Mouse (Mus musculus) ES-E14 (cell line): ENCODE measurements at regions not wholly inside any gene's neighbourhood (a gene's known extent, or its start where the extent isn't known, plus 50 kb on each side); places are given as distances from the start of the nearest gene placed in this dataset.

Experiments
- DNase-seq: peaks from one replicate; pipeline ENCODE4 v3.0.0-alpha.2; 2013; ENCODE audit warnings: low read depth, low spot score
- H3K27ac ChIP-seq: 2 replicates; pipeline ENCODE4 v1.5.1; 2012; ENCODE audit warnings: low read depth, mild to moderate bottlenecking, low read length, moderate library complexity, mixed read lengths; ENCODE audit not compliant: poor library complexity, insufficient read depth, severe bottlenecking
- H3K36me3 ChIP-seq: 2 replicates; pipeline ENCODE4 v1.6.1; 2012; ENCODE audit warnings: mild to moderate bottlenecking, low read length, moderate library complexity, mixed read lengths; ENCODE audit not compliant: control insufficient read depth, poor library complexity, insufficient read depth, severe bottlenecking
- H3K4me1 ChIP-seq, 2 experiments: fragments of 150-350 bp in 1 of 2; sonication (generic) in 1 of 2; 2 replicates each; pipeline ENCODE4 v1.6.1; 2012; ENCODE audit warnings: low read length in 2 of 2, mild to moderate bottlenecking in 1 of 2, mixed read lengths in 1 of 2; ENCODE audit not compliant: control insufficient read depth in 2 of 2, insufficient read depth in 2 of 2, poor library complexity in 1 of 2
- H3K4me3 ChIP-seq, 2 experiments: fragments of 150-350 bp in 1 of 2; sonication (generic) in 1 of 2; 2 replicates each; pipeline ENCODE4 v1.5.1; 2012; ENCODE audit warnings: low read length in 2 of 2, low read depth in 1 of 2, mild to moderate bottlenecking in 1 of 2, mixed read lengths in 1 of 2; ENCODE audit not compliant: insufficient read depth in 1 of 2, poor library complexity in 1 of 2, severe bottlenecking in 1 of 2
- H3K9ac ChIP-seq: 2 replicates; pipeline ENCODE4 v1.6.1; 2012; ENCODE audit warnings: low read depth, mild to moderate bottlenecking, low read length, mixed read lengths; ENCODE audit not compliant: poor library complexity, insufficient read depth, severe bottlenecking
- H3K9me3 ChIP-seq: fragments of 150-350 bp; sonication (generic); 2 replicates; pipeline ENCODE4 v1.6.1; 2012; ENCODE audit warnings: low read depth, mild to moderate bottlenecking, low read length; ENCODE audit not compliant: control insufficient read depth, insufficient read depth
- CHD2 ChIP-seq: IDR thresholded peaks from 2 replicates; pipeline ENCODE4 v1.6.1; 2014; ENCODE audit warnings: mild to moderate bottlenecking, low read depth, low read length, inconsistent platforms
- HCFC1 ChIP-seq: IDR thresholded peaks from 2 replicates; pipeline ENCODE4 v1.6.1; 2012; ENCODE audit warnings: low read length, inconsistent platforms, borderline replicate concordance; ENCODE audit not compliant: insufficient read depth
- MAFK ChIP-seq: IDR thresholded peaks from 2 replicates; pipeline ENCODE4 v1.6.1; 2014; ENCODE audit warnings: mild to moderate bottlenecking, low read depth, low read length, inconsistent platforms; ENCODE audit not compliant: insufficient read depth
- ZC3H11A ChIP-seq: IDR thresholded peaks from 2 replicates; pipeline ENCODE4 v1.6.1; 2012; ENCODE audit warnings: low read depth, mild to moderate bottlenecking, inconsistent platforms, low read length, borderline replicate concordance
- ZNF384 ChIP-seq: IDR thresholded peaks from 2 replicates; pipeline ENCODE4 v1.6.1; 2012; ENCODE audit warnings: low read depth, low read length, inconsistent platforms
- in situ Hi-C, 2 experiments: fragments of 600-800 bp; cut with MboI; formaldehyde crosslinking; loops; one replicate each; pipeline ENCODE4 v1.15.1; 2025; ENCODE audit warnings: low sequenced_read_pairs in 2 of 2, inconsistent platforms in 1 of 2; ENCODE audit not compliant: unreplicated experiment in 2 of 2

GRCm38 (mm10) chr2:19744986-19745660 lies 87.6 kb downstream of the Otud1 start:
- Histone ChIP-seq H3K9ac (no peak overlapping the region), H3K9me3 (no peaks in the 10 kb centered on the region), H3K27ac (no peak overlapping the region), H3K4me1 (no peaks in the 10 kb centered on the region), H3K36me3 (no peaks in the 10 kb centered on the region), H3K4me3 (no peak overlapping the region)
- TF ChIP-seq ZC3H11A, result no peak
- no peak for TF ChIP-seq MAFK
- no peak for TF ChIP-seq HCFC1
- TF ChIP-seq CHD2, result no peak
- no peak for TF ChIP-seq ZNF384
- in situ Hi-C loops, result no loop called here
- DNase-seq, result no peak

DNA sequence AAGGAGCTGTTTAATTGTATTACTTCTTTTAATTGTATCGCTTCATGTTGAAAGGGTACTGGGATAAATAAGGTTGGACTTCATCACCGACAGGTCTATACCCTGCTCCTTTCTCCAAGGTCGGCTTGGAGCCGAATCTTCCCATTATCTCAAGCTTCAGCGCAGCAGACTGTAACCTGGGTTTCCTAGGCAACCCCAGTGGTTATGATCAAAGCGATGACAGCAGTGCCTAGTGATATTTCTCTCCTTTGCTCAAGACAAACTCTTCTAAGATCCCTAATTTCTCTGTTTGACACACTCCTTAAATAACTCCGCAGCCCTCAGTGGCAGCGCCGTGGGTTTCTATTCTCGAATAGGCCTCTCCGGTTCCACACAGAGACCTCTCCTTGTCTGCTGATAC lies 95.2 kb downstream of the Otud1 start:
- Histone ChIP-seq H3K4me1 (no peaks in the 10 kb centered on the region), H3K4me3 (no peak overlapping the region), H3K9ac (no peak overlapping the region), H3K27ac (no peak overlapping the region), H3K36me3 (no peaks in the 10 kb centered on the region), H3K9me3 (no peaks in the 10 kb centered on the region)
- no peak for DNase-seq
- TF ChIP-seq ZC3H11A, result no peak
- no peak for TF ChIP-seq HCFC1
- TF ChIP-seq ZNF384, result no peak
- TF ChIP-seq CHD2, result no peak
- no peak for TF ChIP-seq MAFK
- in situ Hi-C loops, result no loop called here

DNA sequence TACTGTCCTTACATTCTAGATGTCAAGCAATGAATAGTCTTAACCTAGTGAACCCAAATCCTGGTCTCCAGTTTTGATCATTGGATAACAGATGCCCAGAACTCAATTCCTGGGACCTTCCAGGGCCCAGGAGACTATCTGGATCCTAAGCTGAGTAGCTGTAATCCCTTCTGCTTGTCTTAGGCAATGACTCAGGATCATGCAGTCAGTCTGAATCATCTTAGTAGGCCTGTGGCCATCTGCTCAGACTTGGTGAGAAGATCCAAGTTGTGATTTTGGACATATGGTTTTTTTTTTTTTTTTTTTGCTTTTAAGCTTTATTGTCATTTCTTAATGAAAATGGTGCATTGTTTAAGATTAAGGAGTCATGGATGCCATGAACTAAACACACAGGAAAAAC lies 95.9 kb downstream of the Otud1 start:
- Histone ChIP-seq H3K4me1 (no peaks in the 10 kb centered on the region), H3K36me3 (no peaks in the 10 kb centered on the region), H3K27ac (no peak overlapping the region), H3K9me3 (no peaks in the 10 kb centered on the region), H3K4me3 (no peak overlapping the region), H3K9ac (no peak overlapping the region)
- DNase-seq, result no peak
- in situ Hi-C loops, result no loop called here
- TF ChIP-seq MAFK, result no peak

DNA sequence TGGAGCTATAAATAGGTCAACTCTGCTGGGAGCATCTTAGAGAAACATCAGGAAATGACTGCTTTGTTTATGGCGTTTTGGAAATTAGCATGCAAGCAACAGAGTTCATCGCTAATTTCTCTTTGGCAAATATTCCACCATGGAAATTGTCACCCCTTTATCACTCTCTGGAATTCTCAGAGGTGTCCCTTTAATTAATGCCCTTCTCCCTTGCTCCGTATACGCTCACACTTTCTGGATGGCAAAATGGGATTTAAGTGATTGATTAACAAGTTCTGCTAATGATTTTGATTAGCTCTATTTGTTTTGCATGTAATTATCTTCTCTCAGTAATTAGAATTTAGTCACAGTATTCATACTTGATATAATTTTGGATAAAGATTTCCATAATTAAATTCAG lies 100.4 kb downstream of the Otud1 start:
- Histone ChIP-seq H3K9me3 (no peaks in the 10 kb centered on the region), H3K4me1 (no peaks in the 10 kb centered on the region), H3K27ac (no peak overlapping the region), H3K9ac (no peak overlapping the region), H3K36me3 (no peaks in the 10 kb centered on the region), H3K4me3 (no peak overlapping the region)
- in situ Hi-C loops, result no loop called here
- DNase-seq, result no peak
- no peak for TF ChIP-seq CHD2
- no peak for TF ChIP-seq MAFK
- no peak for TF ChIP-seq HCFC1
- no peak for TF ChIP-seq ZNF384
- TF ChIP-seq ZC3H11A, result no peak

DNA sequence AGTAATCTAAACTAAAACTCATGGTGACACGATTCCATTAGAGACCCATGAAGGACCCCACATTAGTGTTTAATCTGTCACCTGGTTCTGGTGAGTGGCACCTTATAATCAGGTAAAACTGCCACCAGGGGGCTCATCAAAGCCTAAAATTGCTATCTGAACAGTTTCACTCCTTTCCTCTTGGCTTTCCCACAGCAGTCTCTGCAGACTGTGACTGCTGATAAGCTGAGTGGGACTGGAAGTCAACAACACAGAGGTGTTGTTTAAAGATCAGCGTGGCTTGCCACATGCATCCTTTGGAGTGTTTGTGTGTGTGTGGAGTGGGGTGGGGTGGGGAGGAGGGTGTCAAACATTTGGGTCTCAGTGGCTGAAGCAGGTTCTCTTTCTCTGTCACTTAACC lies 101.6 kb downstream of the Otud1 start:
- peak; percentile 20 for DNase-seq
- Histone ChIP-seq H3K36me3 (no peaks in the 10 kb centered on the region), H3K9ac (no peak overlapping the region), H3K27ac (no peak overlapping the region), H3K4me3 (no peak overlapping the region), H3K9me3 (no peaks in the 10 kb centered on the region), H3K4me1 (no peaks in the 10 kb centered on the region)
- TF ChIP-seq HCFC1 (no peak), ZNF384 (no peak), MAFK (no peak), ZC3H11A (no peak), CHD2 (no peak)
- in situ Hi-C loops, result no loop called here
